Mouse (Mus musculus) intestine, postnatal 0 days (tissue): ENCODE measurements around the gene Wbp1. TPM values are rescaled to one million over a fixed set of nuclear protein-coding genes. Genes with fewer than 3 reads are reported as not detected.

Source experiments
- ATAC-seq: fragments of 200-750 bp; cut with Nextera tagmentation; 2 replicates; pipeline ENCODE4 v1.8.0; 2017; ENCODE audit warnings: mild to moderate bottlenecking, moderate TSS enrichment, moderate library complexity
- H3K27ac ChIP-seq: fragments of 300-500 bp; sonication (generic); 2 replicates; pipeline ENCODE4 v1.5.1; 2014; ENCODE audit warnings: mild to moderate bottlenecking, low read depth, low read length, moderate library complexity
- H3K27me3 ChIP-seq: fragments of 300-500 bp; sonication (generic); replicated peaks from 2 replicates; pipeline ENCODE4 v1.6.1; 2014; ENCODE audit warnings: low read length, mixed read lengths; ENCODE audit not compliant: control insufficient read depth, insufficient read depth
- H3K36me3 ChIP-seq: fragments of 300-500 bp; sonication (generic); 2 replicates; pipeline ENCODE4 v1.6.1; 2014; ENCODE audit warnings: mild to moderate bottlenecking, moderate library complexity; ENCODE audit not compliant: control insufficient read depth, insufficient read depth
- H3K4me1 ChIP-seq: fragments of 300-500 bp; sonication (generic); replicated peaks from 2 replicates; pipeline ENCODE4 v1.6.1; 2014; ENCODE audit warnings: antibody characterized with exemption, low read length, mixed read lengths; ENCODE audit not compliant: control insufficient read depth, insufficient read depth
- H3K4me2 ChIP-seq: fragments of 300-500 bp; sonication (generic); replicated peaks from 2 replicates; pipeline ENCODE4 v1.6.1; 2014; ENCODE audit warnings: low read depth, mild to moderate bottlenecking, moderate library complexity
- H3K4me3 ChIP-seq: fragments of 300-500 bp; sonication (generic); 2 replicates; pipeline ENCODE4 v1.5.1; 2014; ENCODE audit warnings: low read depth, low read length
- H3K9ac ChIP-seq: fragments of 300-500 bp; sonication (generic); 2 replicates; pipeline ENCODE4 v1.6.1; 2014; ENCODE audit warnings: mild to moderate bottlenecking, low read depth, low read length
- H3K9me3 ChIP-seq: fragments of 300-500 bp; sonication (generic); 2 replicates; pipeline ENCODE4 v1.6.1; 2016; ENCODE audit warnings: mixed run types; ENCODE audit not compliant: control insufficient read depth
- CTCF ChIP-seq: sonication (generic); IDR thresholded peaks from 2 replicates; pipeline ENCODE4 v1.5.1; 2016; ENCODE audit warnings: low read depth, mild to moderate bottlenecking, control low read depth, antibody characterized with exemption, moderate library complexity
- WGBS: fragments of 180-500 bp; shearing (Covaris S2); extraction: QIAGEN DNeasy Blood & Tissue Kit; methylation state at CpG from one replicate; pipeline ENCODE4 v1.1.7; 2014; 5-methylcytosine and 5-hydroxymethylcytosine counted together
- polyA plus RNA-seq: library from polyadenylated mRNA; unstranded; fragments of >200 nt; fragmentation: Nextera tagmentation; extraction: Ambion mirVana; gene quantifications from 2 replicates; pipeline ENCODE4 v1.2.1, GENCODE M21; 2015

Wbp1 gene
- polyA plus RNA-seq, 1 experiment from 2014 or later = 72.7 TPM

GRCm38 (mm10) chr6:83132176-83132919, 11.0 kb upstream of the Wbp1 start:
- H3K27me3 ChIP-seq = no peaks in the 10 kb centered on the region
- ATAC-seq = peak; percentile 34
- H3K4me2 ChIP-seq = peak overlapping the region; percentile 46
- no peaks in the 10 kb centered on the region for H3K36me3 ChIP-seq
- no peak overlapping the region for H3K9ac ChIP-seq
- no peak for TF ChIP-seq CTCF
- no peak overlapping the region for H3K4me3 ChIP-seq
- H3K27ac ChIP-seq = peak overlapping the region; percentile 79
- H3K9me3 ChIP-seq = no peaks in the 10 kb centered on the region
- WGBS = 58% methylated on average over 9 of the region's 9 CpGs
- H3K4me1 ChIP-seq = peaks cover 15% of the 10 kb centered on the region

GRCm38 (mm10) chr6:83131469-83132034, 10.2 kb upstream of the Wbp1 start:
- Histone ChIP-seq H3K4me1 (peaks cover 15% of the 10 kb centered on the region), H3K27me3 (no peaks in the 10 kb centered on the region), H3K4me2 (peak overlapping the region; percentile 46), H3K9me3 (no peaks in the 10 kb centered on the region), H3K27ac (peak overlapping the region; percentile 79), H3K9ac (0 out of 2 replicates have a peak overlapping the region, but pooled peaks have one; percentile 26), H3K36me3 (no peaks in the 10 kb centered on the region), H3K4me3 (no peak overlapping the region)
- WGBS = 27% methylated on average over 6 of the region's 6 CpGs
- peak; percentile 77 for ATAC-seq
- TF ChIP-seq CTCF = 0 out of 2 replicates have a peak, but pooled peaks have one; percentile 7

GRCm38 (mm10) chr6:83127419-83127818, 6.1 kb upstream of the Wbp1 start:
- Histone ChIP-seq H3K4me2 (no peak overlapping the region), H3K9ac (no peak overlapping the region), H3K9me3 (no peaks in the 10 kb centered on the region), H3K27ac (no peak overlapping the region), H3K27me3 (no peaks in the 10 kb centered on the region), H3K4me3 (no peak overlapping the region), H3K36me3 (no peaks in the 10 kb centered on the region), H3K4me1 (0 out of 2 replicates have a peak, but pooled peaks cover 10% of the 10 kb centered on the region)
- peak; percentile 57 for TF ChIP-seq CTCF
- WGBS = 95% methylated on average over 5 of the region's 5 CpGs
- ATAC-seq = no peak

GRCm38 (mm10) chr6:83125331-83125730, 4.0 kb upstream of the Wbp1 start, which contains the start of gene Ino80b:
TSS of gene Ino80b (minus strand) at chr6:83125431.
- Histone ChIP-seq H3K9me3 (no peaks in the 10 kb centered on the region), H3K4me3 (peak within 1 kb of the TSS; percentile 78), H3K9ac (peak within 1 kb of the TSS; percentile 60), H3K4me2 (peak within 1 kb of the TSS; percentile 73), H3K4me1 (0 out of 2 replicates have a peak, but pooled peaks cover 3% of the 10 kb centered on the region), H3K36me3 (no peaks in the 10 kb centered on the region), H3K27ac (no peak within 1 kb of the TSS), H3K27me3 (no peaks in the 10 kb centered on the region)
- TF ChIP-seq CTCF = no peak
- 25% methylated on average over 5 of the region's 5 CpGs for WGBS
- no peak for ATAC-seq

GRCm38 (mm10) chr6:83124851-83125312, 3.5 kb upstream of the Wbp1 start:
- 0 out of 2 replicates have a peak, but pooled peaks cover 3% of the 10 kb centered on the region for H3K4me1 ChIP-seq
- no peaks in the 10 kb centered on the region for H3K27me3 ChIP-seq
- H3K4me2 ChIP-seq = peak overlapping the region; percentile 73
- H3K27ac ChIP-seq = no peak overlapping the region
- WGBS = under 1% methylated on average over 30 of the region's 30 CpGs
- H3K36me3 ChIP-seq = no peaks in the 10 kb centered on the region
- H3K9me3 ChIP-seq = no peaks in the 10 kb centered on the region
- no peak for TF ChIP-seq CTCF
- ATAC-seq = peak; percentile 4; the same call in 1 of the 2 replicates
- peak overlapping the region; percentile 60 for H3K9ac ChIP-seq
- H3K4me3 ChIP-seq = peak overlapping the region; percentile 78

- H3K4me1 ChIP-seq = 0 out of 2 replicates have a peak, but pooled peaks cover 3% of the 10 kb centered on the region
- H3K4me2 ChIP-seq = no peak overlapping the region
- H3K4me3 ChIP-seq = no peak overlapping the region
- no peak for TF ChIP-seq CTCF
- H3K27ac ChIP-seq = no peak overlapping the region
- H3K27me3 ChIP-seq = no peaks in the 10 kb centered on the region
- H3K9ac ChIP-seq = no peak overlapping the region
- WGBS = 85% methylated on average over 5 of the region's 5 CpGs
- no peaks in the 10 kb centered on the region for H3K9me3 ChIP-seq
- peaks cover 6% of the 10 kb centered on the region for H3K36me3 ChIP-seq
- ATAC-seq = no peak
These were observed 1.6 kb upstream of the Wbp1 start for GRCm38 (mm10) chr6:83122961-83123360.
